Mouse (Mus musculus) embryonic facial prominence, embryonic 14.5 days (tissue): ENCODE measurements around the gene Spi1. TPM values are rescaled to one million over a fixed set of nuclear protein-coding genes. Genes with fewer than 3 reads are reported as not detected.

Experiments
- ATAC-seq: fragments of 200-750 bp; cut with Nextera tagmentation; 2 replicates; pipeline ENCODE4 v1.8.0; 2017; ENCODE audit warnings: low read depth, moderate number of reproducible peaks, moderate TSS enrichment
- DNase-seq: peaks from one replicate; pipeline ENCODE4 v3.0.0-alpha.2; 2015; ENCODE audit warnings: low spot score
- H3K27ac ChIP-seq: fragments of 300-500 bp; sonication (generic); replicated peaks from 2 replicates; pipeline ENCODE4 v1.5.1; 2014; ENCODE audit warnings: low read depth, mild to moderate bottlenecking, low read length, moderate library complexity
- H3K27me3 ChIP-seq: fragments of 300-500 bp; sonication (generic); replicated peaks from 2 replicates; pipeline ENCODE4 v1.6.1; 2014; ENCODE audit warnings: low read length; ENCODE audit not compliant: control insufficient read depth, insufficient read depth
- H3K36me3 ChIP-seq: fragments of 300-500 bp; sonication (generic); 2 replicates; pipeline ENCODE4 v1.6.1; 2014; ENCODE audit warnings: low read length, mixed read lengths; ENCODE audit not compliant: control insufficient read depth, insufficient read depth
- H3K4me1 ChIP-seq: fragments of 300-500 bp; sonication (generic); 2 replicates; pipeline ENCODE4 v1.6.1; 2014; ENCODE audit warnings: antibody characterized with exemption, low read length; ENCODE audit not compliant: control insufficient read depth, insufficient read depth
- H3K4me2 ChIP-seq: fragments of 300-500 bp; sonication (generic); 2 replicates; pipeline ENCODE4 v1.6.1; 2014; ENCODE audit warnings: low read depth, mild to moderate bottlenecking, low read length, moderate library complexity, mixed read lengths
- H3K4me3 ChIP-seq: fragments of 300-500 bp; sonication (generic); 2 replicates; pipeline ENCODE4 v1.5.1; 2014; ENCODE audit warnings: low read depth, mild to moderate bottlenecking, low read length
- H3K9ac ChIP-seq: fragments of 300-500 bp; sonication (generic); 2 replicates; pipeline ENCODE4 v1.6.1; 2014; ENCODE audit warnings: low read depth, mild to moderate bottlenecking, low read length, moderate library complexity, mixed read lengths
- H3K9me3 ChIP-seq: fragments of 300-500 bp; sonication (generic); 2 replicates; pipeline ENCODE4 v1.6.1; 2016; ENCODE audit warnings: low read length; ENCODE audit not compliant: control insufficient read depth
- WGBS: fragments of 180-500 bp; shearing (Covaris S2); extraction: QIAGEN DNeasy Blood & Tissue Kit; methylation state at CpG from one replicate; pipeline ENCODE4 v1.1.7; 2014; 5-methylcytosine and 5-hydroxymethylcytosine counted together
- polyA plus RNA-seq: library from polyadenylated mRNA; unstranded; fragments of >200 nt; fragmentation: Nextera tagmentation; extraction: Ambion mirVana; gene quantifications from 2 replicates; pipeline ENCODE4 v1.2.1, GENCODE M21; 2014

Spi1 gene
- polyA plus RNA-seq, 1 experiment from 2014 or later, result 10.2 TPM

GRCm38 (mm10) chr2:91132035-91132434 is 49.8 kb downstream of the Spi1 start:
- DNase-seq (no peak), ATAC-seq (no peak)
- H3K27me3 ChIP-seq, result no peaks in the 10 kb centered on the region
- H3K4me1 ChIP-seq, result no peaks in the 10 kb centered on the region
- no peak overlapping the region for H3K9ac ChIP-seq
- no peak overlapping the region for H3K4me2 ChIP-seq
- no peaks in the 10 kb centered on the region for H3K9me3 ChIP-seq
- no peak overlapping the region for H3K27ac ChIP-seq
- no peak overlapping the region for H3K4me3 ChIP-seq
- H3K36me3 ChIP-seq, result 0 out of 2 replicates have a peak, but pooled peaks cover 4% of the 10 kb centered on the region
- 66% methylated on average over 3 of the region's 3 CpGs for WGBS

GRCm38 (mm10) chr2:91136513-91137412 is 54.6 kb downstream of the Spi1 start:
- DNase-seq, result no peak
- H3K9me3 ChIP-seq, result no peaks in the 10 kb centered on the region
- no peaks in the 10 kb centered on the region for H3K4me1 ChIP-seq
- H3K27ac ChIP-seq, result no peak overlapping the region
- WGBS, result 84% methylated on average over 11 of the region's 11 CpGs
- no peak overlapping the region for H3K4me3 ChIP-seq
- H3K4me2 ChIP-seq, result no peak overlapping the region
- no peak overlapping the region for H3K9ac ChIP-seq
- H3K27me3 ChIP-seq, result no peaks in the 10 kb centered on the region
- no peak for ATAC-seq
- H3K36me3 ChIP-seq, result peaks cover 12% of the 10 kb centered on the region; the same call in 1 of the 2 replicates

GRCm38 (mm10) chr2:91137481-91137880 is 55.3 kb downstream of the Spi1 start:
- Histone ChIP-seq H3K4me1 (no peaks in the 10 kb centered on the region), H3K27me3 (no peaks in the 10 kb centered on the region), H3K36me3 (peaks cover 14% of the 10 kb centered on the region; the same call in 1 of the 2 replicates), H3K4me3 (no peak overlapping the region), H3K9ac (no peak overlapping the region), H3K27ac (no peak overlapping the region), H3K4me2 (no peak overlapping the region), H3K9me3 (no peaks in the 10 kb centered on the region)
- DNase-seq (no peak), ATAC-seq (no peak)
- 79% methylated on average over 6 of the region's 6 CpGs for WGBS

- no peak overlapping the region for H3K4me2 ChIP-seq
- H3K9me3 ChIP-seq, result no peaks in the 10 kb centered on the region
- no peak overlapping the region for H3K4me3 ChIP-seq
- no peaks in the 10 kb centered on the region for H3K27me3 ChIP-seq
- H3K4me1 ChIP-seq, result no peaks in the 10 kb centered on the region
- no peak overlapping the region for H3K9ac ChIP-seq
- DNase-seq (no peak), ATAC-seq (no peak)
- WGBS, result 64% methylated on average over 5 of the region's 5 CpGs
- H3K36me3 ChIP-seq, result peaks cover 30% of the 10 kb centered on the region; the same call in 1 of the 2 replicates
- no peak overlapping the region for H3K27ac ChIP-seq
Observed at GRCm38 (mm10) chr2:91139311-91139710, 57.1 kb downstream of the Spi1 start.

- ATAC-seq, result no peak
Observed at GRCm38 (mm10) chr2:91139764-91140163, 57.6 kb downstream of the Spi1 start.

GRCm38 (mm10) chr2:91142920-91143319 is 60.7 kb downstream of the Spi1 start:
- DNase-seq (no peak), ATAC-seq (no peak)
- Histone ChIP-seq H3K27ac (no peak overlapping the region), H3K36me3 (peaks cover 50% of the 10 kb centered on the region), H3K9me3 (no peaks in the 10 kb centered on the region), H3K4me1 (no peaks in the 10 kb centered on the region), H3K27me3 (no peaks in the 10 kb centered on the region), H3K9ac (no peak overlapping the region), H3K4me3 (no peak overlapping the region), H3K4me2 (no peak overlapping the region)
- WGBS, result 86% methylated on average over 6 of the region's 6 CpGs

More at GRCm38 (mm10) chr2:91139764-91140163, 57.6 kb downstream of the Spi1 start:
- no peaks in the 10 kb centered on the region for H3K27me3 ChIP-seq
- H3K9me3 ChIP-seq, result no peaks in the 10 kb centered on the region
- H3K9ac ChIP-seq, result no peak overlapping the region
- peaks cover 34% of the 10 kb centered on the region; the same call in 1 of the 2 replicates for H3K36me3 ChIP-seq
- 68% methylated on average over 8 of the region's 8 CpGs for WGBS
- no peak for DNase-seq
- H3K27ac ChIP-seq, result no peak overlapping the region
- H3K4me3 ChIP-seq, result no peak overlapping the region
- no peak overlapping the region for H3K4me2 ChIP-seq
- no peaks in the 10 kb centered on the region for H3K4me1 ChIP-seq

GRCm38 (mm10) chr2:91143401-91143800 is 61.2 kb downstream of the Spi1 start:
- Histone ChIP-seq H3K36me3 (peaks cover 52% of the 10 kb centered on the region), H3K9ac (no peak overlapping the region), H3K27ac (no peak overlapping the region), H3K4me2 (no peak overlapping the region), H3K27me3 (no peaks in the 10 kb centered on the region), H3K4me1 (no peaks in the 10 kb centered on the region), H3K4me3 (no peak overlapping the region), H3K9me3 (no peaks in the 10 kb centered on the region)
- ATAC-seq (no peak), DNase-seq (no peak)
- WGBS, result 93% methylated on average over 11 of the region's 11 CpGs

GRCm38 (mm10) chr2:91148101-91148500 is 65.9 kb downstream of the Spi1 start:
- Histone ChIP-seq H3K4me2 (no peak overlapping the region), H3K36me3 (peaks cover 64% of the 10 kb centered on the region), H3K4me1 (no peaks in the 10 kb centered on the region), H3K9me3 (no peaks in the 10 kb centered on the region), H3K27ac (no peak overlapping the region), H3K4me3 (no peak overlapping the region), H3K9ac (no peak overlapping the region), H3K27me3 (no peaks in the 10 kb centered on the region)
- DNase-seq, result no peak
- ATAC-seq, result no peak

- no peaks in the 10 kb centered on the region for H3K4me1 ChIP-seq
- no peaks in the 10 kb centered on the region for H3K27me3 ChIP-seq
- H3K4me2 ChIP-seq, result no peak overlapping the region
- DNase-seq (no peak), ATAC-seq (no peak)
- no peak overlapping the region for H3K9ac ChIP-seq
- no peak overlapping the region for H3K4me3 ChIP-seq
- WGBS, result 76% methylated on average over 1 of the region's 1 CpGs
- no peaks in the 10 kb centered on the region for H3K9me3 ChIP-seq
- peaks cover 63% of the 10 kb centered on the region for H3K36me3 ChIP-seq
- no peak overlapping the region for H3K27ac ChIP-seq
Observed at GRCm38 (mm10) chr2:91151331-91151730, 69.1 kb downstream of the Spi1 start.
